Mouse (Mus musculus): ENCODE data around the gene Efhd1. TPM values are rescaled to one million over a fixed set of nuclear protein-coding genes. Genes with fewer than 3 reads are reported as not detected.

Efhd1 gene
- polyA plus RNA-seq (2014; fragmentation: Nextera tagmentation; extraction: Ambion mirVana), result 0.48 and 0.68 TPM in 2 replicates

DNA sequence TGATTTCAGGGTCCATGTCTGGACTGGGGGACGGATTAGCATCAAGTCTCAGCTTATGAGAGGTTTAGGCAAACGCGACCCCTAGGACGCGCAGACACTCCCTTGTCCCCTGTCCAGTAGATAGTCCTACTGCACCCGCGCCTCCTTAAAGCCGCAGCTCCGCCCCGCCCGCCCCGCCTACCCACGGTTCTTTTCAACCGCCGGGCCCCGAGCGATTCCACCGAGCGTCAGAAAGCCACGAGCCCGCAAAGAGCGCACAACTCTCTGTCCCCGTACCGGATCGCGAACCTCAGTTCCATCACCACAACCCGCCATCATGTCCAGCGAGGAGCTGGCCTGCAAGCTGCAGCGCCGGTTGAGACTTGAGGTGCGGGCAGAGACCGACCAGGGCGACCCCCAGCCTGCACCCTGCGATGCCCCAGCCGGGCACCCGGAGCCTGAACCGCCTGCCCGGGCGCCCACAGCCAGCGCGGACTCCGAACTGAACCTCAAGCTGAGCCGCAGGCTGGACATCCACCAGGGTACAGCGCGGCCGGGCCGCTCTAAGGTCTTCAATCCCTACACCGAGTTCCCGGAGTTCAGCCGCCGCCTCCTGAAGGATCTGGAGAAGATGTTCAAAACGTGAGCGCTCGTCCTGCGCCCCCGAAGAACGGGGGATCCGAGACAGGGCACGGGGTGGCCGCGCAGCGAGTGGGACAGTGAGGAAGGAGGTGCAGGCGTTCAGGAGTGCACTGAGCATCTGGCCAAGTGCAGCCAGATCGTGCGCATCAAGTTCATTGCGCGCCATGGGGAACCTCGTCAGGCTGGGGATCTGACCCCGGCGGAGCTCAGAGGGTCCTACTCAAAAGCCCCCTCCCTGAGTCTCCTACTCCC is at the start of gene Efhd1:
Gene Efhd1, plus strand, starts transcription at position 230 of the 873 bp plus-strand sequence.
- H3K4me2 ChIP-seq (ENCODE audit: low read length), result peak within 1 kb of the TSS; percentile 99
- H3K27ac ChIP-seq (ENCODE audit: low read depth, low read length), result no peak within 1 kb of the TSS
- no peaks in the 10 kb centered on the region for H3K9me3 ChIP-seq (replicated peaks; ENCODE audit: control insufficient read depth, low read length)
- DNase-seq (ENCODE audit: low spot score) (peak; percentile 38), ATAC-seq (peak; percentile 59)
- under 1% methylated on average over 70 of the region's 70 CpGs for WGBS
- H3K27me3 ChIP-seq (replicated peaks; ENCODE audit: control insufficient read depth, insufficient read depth, low read length), result peaks cover 37% of the 10 kb centered on the region
- H3K4me1 ChIP-seq (ENCODE audit: control insufficient read depth, insufficient read depth, low read length), result peaks cover 9% of the 10 kb centered on the region
- no peaks in the 10 kb centered on the region for H3K36me3 ChIP-seq (ENCODE audit: control insufficient read depth, insufficient read depth, low read length)
- H3K4me3 ChIP-seq (ENCODE audit: low read depth, low read length), result peak within 1 kb of the TSS; percentile 49
- H3K9ac ChIP-seq (ENCODE audit: low read length), result peak within 1 kb of the TSS; percentile 62

DNA sequence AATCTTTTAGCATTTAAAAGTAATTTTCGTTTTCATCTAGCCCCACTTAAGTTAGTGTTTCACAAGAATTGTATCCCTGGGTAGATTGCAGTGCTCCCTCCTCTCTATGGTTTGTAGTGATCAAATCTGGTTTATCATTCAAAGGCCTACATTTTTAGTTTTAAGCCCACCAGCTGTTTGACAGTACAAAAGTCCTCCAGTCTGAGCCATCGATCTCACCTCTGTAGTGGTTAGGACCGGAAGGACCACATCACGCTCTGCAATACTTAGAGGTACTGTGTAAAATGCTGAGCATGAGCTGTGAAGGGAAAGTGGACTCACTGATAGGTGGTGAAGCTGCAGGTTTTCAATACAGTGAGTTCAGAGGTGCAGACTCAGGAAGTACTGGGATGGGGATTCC is 49.4 kb upstream of the Efhd1 start:
- Histone ChIP-seq H3K27ac (ENCODE audit: low read depth, low read length) (peak overlapping the region; percentile 98), H3K4me2 (ENCODE audit: low read length) (peak overlapping the region; percentile 75), H3K9me3 (replicated peaks; ENCODE audit: control insufficient read depth, low read length) (no peaks in the 10 kb centered on the region), H3K4me1 (ENCODE audit: control insufficient read depth, insufficient read depth, low read length) (peaks cover 21% of the 10 kb centered on the region), H3K4me3 (ENCODE audit: low read depth, low read length) (peak overlapping the region; percentile 89), H3K36me3 (ENCODE audit: control insufficient read depth, insufficient read depth, low read length) (peaks cover 19% of the 10 kb centered on the region), H3K27me3 (replicated peaks; ENCODE audit: control insufficient read depth, insufficient read depth, low read length) (no peaks in the 10 kb centered on the region), H3K9ac (ENCODE audit: low read length) (peak overlapping the region; percentile 93)
- ATAC-seq, result no peak
- 41% methylated on average over 4 of the region's 4 CpGs for WGBS
- DNase-seq (ENCODE audit: low spot score), result no peak

DNA sequence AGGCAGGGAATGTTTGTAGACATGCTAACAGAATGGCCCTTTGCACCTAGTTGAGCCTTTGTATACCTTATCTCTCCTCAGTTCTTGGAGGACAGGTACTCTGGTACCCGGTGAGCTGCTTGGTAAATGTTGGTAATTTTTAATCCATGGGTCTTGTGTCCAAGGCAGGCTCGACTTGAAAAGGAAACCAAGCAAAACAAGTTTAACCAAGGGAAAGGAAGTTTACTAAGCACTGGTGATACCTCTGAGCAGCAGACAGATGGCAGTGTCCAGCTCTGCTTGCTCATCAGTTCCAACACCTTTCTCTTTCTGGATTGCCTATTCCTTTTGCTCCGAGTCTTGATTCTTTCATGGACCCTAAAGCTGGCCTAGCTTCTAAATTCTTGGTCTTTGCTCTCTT is 46.2 kb upstream of the Efhd1 start:
- H3K4me2 ChIP-seq (ENCODE audit: low read length), result no peak overlapping the region
- WGBS, result 67% methylated on average over 3 of the region's 3 CpGs
- H3K4me3 ChIP-seq (ENCODE audit: low read depth, low read length), result no peak overlapping the region
- H3K9ac ChIP-seq (ENCODE audit: low read length), result no peak overlapping the region
- H3K9me3 ChIP-seq (replicated peaks; ENCODE audit: control insufficient read depth, low read length), result no peaks in the 10 kb centered on the region
- no peak overlapping the region for H3K27ac ChIP-seq (ENCODE audit: low read depth, low read length)
- ATAC-seq (no peak), DNase-seq (ENCODE audit: low spot score) (no peak)
- peaks cover 20% of the 10 kb centered on the region for H3K4me1 ChIP-seq (ENCODE audit: control insufficient read depth, insufficient read depth, low read length)
- no peaks in the 10 kb centered on the region for H3K27me3 ChIP-seq (replicated peaks; ENCODE audit: control insufficient read depth, insufficient read depth, low read length)
- H3K36me3 ChIP-seq (ENCODE audit: control insufficient read depth, insufficient read depth, low read length), result peaks cover 51% of the 10 kb centered on the region

DNA sequence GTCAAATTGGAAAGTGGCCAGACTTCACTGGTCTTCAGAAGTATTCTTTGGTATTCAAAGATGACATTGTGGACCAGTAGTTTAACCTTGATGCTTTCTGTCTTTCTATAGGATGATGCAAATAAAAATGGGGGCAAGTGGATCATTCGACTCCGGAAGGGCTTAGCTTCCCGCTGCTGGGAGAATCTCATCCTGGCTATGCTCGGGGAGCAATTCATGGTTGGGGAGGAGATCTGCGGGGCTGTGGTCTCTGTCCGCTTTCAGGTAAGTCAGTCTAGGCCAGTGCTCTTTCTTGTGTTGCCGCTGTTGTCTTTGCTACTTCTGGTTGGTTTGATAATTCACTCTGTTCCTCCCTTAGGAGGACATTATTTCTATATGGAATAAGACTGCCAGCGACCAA is 38.4 kb upstream of the Efhd1 start:
- no peak for ATAC-seq

DNA sequence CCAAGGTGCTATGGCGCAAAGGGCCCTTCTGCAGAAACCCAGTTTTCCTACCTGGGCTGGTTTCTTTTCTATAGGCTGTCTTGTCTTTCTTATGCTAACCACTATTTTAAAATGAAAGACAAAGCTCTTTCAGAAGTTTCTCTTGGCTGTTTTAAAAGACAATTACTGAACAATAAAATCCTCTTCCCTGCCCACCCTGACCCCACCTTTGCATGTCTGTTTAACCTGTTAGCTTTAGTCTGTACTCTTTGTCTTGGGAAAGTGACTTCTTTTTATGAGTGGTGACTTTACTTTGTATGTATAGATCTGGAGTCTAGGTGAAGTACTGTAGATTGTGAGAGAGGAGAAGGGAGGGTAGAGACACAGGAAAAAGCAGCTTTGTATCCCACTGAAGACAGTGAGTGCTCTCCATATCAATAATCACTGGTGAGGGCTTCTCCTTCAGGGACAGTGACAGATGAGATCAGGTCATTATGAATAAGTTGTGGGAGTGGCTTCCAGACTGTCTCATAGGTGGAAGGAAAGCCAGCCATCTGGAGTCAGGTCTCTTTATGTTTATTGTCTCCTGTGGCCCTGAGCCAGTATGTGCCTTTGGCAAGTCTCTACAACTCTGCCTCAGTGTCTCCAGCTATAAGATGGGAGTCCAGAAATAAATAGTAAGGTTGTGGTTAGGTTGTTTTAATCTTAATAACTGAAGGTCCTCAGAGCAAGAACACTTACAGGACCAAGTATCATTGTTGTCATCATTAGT is 37.6 kb upstream of the Efhd1 start:
- no peaks in the 10 kb centered on the region for H3K4me1 ChIP-seq (ENCODE audit: control insufficient read depth, insufficient read depth, low read length)
- H3K4me3 ChIP-seq (ENCODE audit: low read depth, low read length), result no peak overlapping the region
- DNase-seq (ENCODE audit: low spot score), result no peak
- WGBS, result 100% methylated on average over 1 of the region's 1 CpGs
- H3K4me2 ChIP-seq (ENCODE audit: low read length), result no peak overlapping the region
- no peak overlapping the region for H3K27ac ChIP-seq (ENCODE audit: low read depth, low read length)
- peaks cover 97% of the 10 kb centered on the region for H3K36me3 ChIP-seq (ENCODE audit: control insufficient read depth, insufficient read depth, low read length)
- no peaks in the 10 kb centered on the region for H3K9me3 ChIP-seq (replicated peaks; ENCODE audit: control insufficient read depth, low read length)
- H3K27me3 ChIP-seq (replicated peaks; ENCODE audit: control insufficient read depth, insufficient read depth, low read length), result no peaks in the 10 kb centered on the region
- no peak overlapping the region for H3K9ac ChIP-seq (ENCODE audit: low read length)
- ATAC-seq, result no peak

More for the DNA sequence above, 38.4 kb upstream of the Efhd1 start:
- Histone ChIP-seq H3K4me1 (ENCODE audit: control insufficient read depth, insufficient read depth, low read length) (no peaks in the 10 kb centered on the region), H3K27me3 (replicated peaks; ENCODE audit: control insufficient read depth, insufficient read depth, low read length) (no peaks in the 10 kb centered on the region), H3K27ac (ENCODE audit: low read depth, low read length) (no peak overlapping the region), H3K9me3 (replicated peaks; ENCODE audit: control insufficient read depth, low read length) (no peaks in the 10 kb centered on the region), H3K36me3 (ENCODE audit: control insufficient read depth, insufficient read depth, low read length) (peaks cover 99% of the 10 kb centered on the region), H3K9ac (ENCODE audit: low read length) (no peak overlapping the region), H3K4me2 (ENCODE audit: low read length) (no peak overlapping the region), H3K4me3 (ENCODE audit: low read depth, low read length) (no peak overlapping the region)
- DNase-seq (ENCODE audit: low spot score), result no peak
- 99% methylated on average over 8 of the region's 8 CpGs for WGBS

DNA sequence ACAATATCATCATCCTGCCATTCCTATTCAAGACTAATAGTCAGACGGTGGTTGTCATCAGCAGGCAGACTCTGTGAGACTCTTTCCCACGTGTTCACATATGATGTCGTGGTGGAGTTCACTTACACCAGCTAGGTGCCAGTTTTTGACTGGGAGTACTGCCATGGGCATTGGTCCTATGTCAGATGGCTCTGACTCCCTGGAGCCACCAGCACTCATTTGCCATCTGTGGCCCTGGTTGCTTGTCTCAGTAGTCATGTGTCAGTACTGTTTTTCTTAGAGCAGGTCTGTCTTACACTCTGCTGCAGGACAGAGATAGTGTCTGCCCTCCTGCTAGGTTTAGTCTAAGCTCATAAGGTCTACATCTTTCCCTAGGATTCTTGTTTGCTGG is 37.0 kb upstream of the Efhd1 start:
- peaks cover 97% of the 10 kb centered on the region for H3K36me3 ChIP-seq (ENCODE audit: control insufficient read depth, insufficient read depth, low read length)
- 92% methylated on average over 3 of the region's 3 CpGs for WGBS
- DNase-seq (ENCODE audit: low spot score) (no peak), ATAC-seq (no peak)
- no peaks in the 10 kb centered on the region for H3K9me3 ChIP-seq (replicated peaks; ENCODE audit: control insufficient read depth, low read length)
- no peak overlapping the region for H3K9ac ChIP-seq (ENCODE audit: low read length)
- H3K27me3 ChIP-seq (replicated peaks; ENCODE audit: control insufficient read depth, insufficient read depth, low read length), result no peaks in the 10 kb centered on the region
- no peaks in the 10 kb centered on the region for H3K4me1 ChIP-seq (ENCODE audit: control insufficient read depth, insufficient read depth, low read length)
- no peak overlapping the region for H3K4me2 ChIP-seq (ENCODE audit: low read length)
- no peak overlapping the region for H3K27ac ChIP-seq (ENCODE audit: low read depth, low read length)
- no peak overlapping the region for H3K4me3 ChIP-seq (ENCODE audit: low read depth, low read length)

DNA sequence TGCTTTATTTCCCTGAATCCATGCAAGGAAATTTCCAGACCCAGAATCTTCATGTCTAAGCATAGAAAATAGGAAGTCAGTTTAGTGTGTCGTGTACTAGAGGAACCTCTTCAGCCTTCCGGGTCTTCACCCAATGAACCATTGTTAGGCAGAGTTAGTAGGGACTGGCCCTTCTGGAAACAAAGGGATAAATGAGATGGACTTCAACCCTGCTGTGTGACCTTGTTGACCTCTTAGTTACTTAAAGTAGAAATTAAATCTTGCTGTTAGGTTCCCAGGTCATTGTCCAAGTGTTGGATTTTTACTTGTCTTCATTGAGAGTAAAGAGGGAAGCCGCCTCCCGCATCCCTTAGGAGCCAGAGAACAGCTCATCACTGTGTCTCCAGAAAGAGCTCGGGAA is 33.6 kb upstream of the Efhd1 start:
- 71% methylated on average over 5 of the region's 5 CpGs for WGBS
- ATAC-seq (no peak), DNase-seq (ENCODE audit: low spot score) (no peak)
- no peak overlapping the region for H3K4me3 ChIP-seq (ENCODE audit: low read depth, low read length)
- H3K9me3 ChIP-seq (replicated peaks; ENCODE audit: control insufficient read depth, low read length), result no peaks in the 10 kb centered on the region
- H3K4me2 ChIP-seq (ENCODE audit: low read length), result no peak overlapping the region
- peaks cover 96% of the 10 kb centered on the region for H3K36me3 ChIP-seq (ENCODE audit: control insufficient read depth, insufficient read depth, low read length)
- H3K27me3 ChIP-seq (replicated peaks; ENCODE audit: control insufficient read depth, insufficient read depth, low read length), result no peaks in the 10 kb centered on the region
- no peak overlapping the region for H3K27ac ChIP-seq (ENCODE audit: low read depth, low read length)
- no peaks in the 10 kb centered on the region for H3K4me1 ChIP-seq (ENCODE audit: control insufficient read depth, insufficient read depth, low read length)
- no peak overlapping the region for H3K9ac ChIP-seq (ENCODE audit: low read length)

DNA sequence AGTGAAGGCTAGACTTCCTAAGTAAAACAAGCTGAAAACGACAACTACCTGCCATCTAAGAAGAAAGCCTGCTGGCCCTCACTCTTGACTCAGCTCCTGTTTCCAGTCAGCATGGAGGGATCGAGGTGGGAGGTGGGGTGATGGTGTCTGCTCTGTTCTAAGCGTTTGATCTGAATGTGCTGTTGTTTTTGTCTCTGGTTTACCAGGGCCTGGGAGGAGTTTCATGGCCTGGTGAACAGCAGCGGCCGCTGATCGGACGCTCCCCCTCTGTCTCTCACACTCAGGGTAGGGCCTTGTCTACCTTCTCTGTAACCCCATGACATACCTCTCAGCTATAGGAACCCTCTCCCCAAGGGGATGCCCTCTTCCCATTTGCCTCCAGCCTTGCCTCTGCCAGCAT is 32.0 kb upstream of the Efhd1 start:
- Histone ChIP-seq H3K4me1 (ENCODE audit: control insufficient read depth, insufficient read depth, low read length) (no peaks in the 10 kb centered on the region), H3K27me3 (replicated peaks; ENCODE audit: control insufficient read depth, insufficient read depth, low read length) (no peaks in the 10 kb centered on the region), H3K4me2 (ENCODE audit: low read length) (no peak overlapping the region), H3K27ac (ENCODE audit: low read depth, low read length) (no peak overlapping the region), H3K9ac (ENCODE audit: low read length) (no peak overlapping the region), H3K36me3 (ENCODE audit: control insufficient read depth, insufficient read depth, low read length) (peaks cover 95% of the 10 kb centered on the region), H3K9me3 (replicated peaks; ENCODE audit: control insufficient read depth, low read length) (no peaks in the 10 kb centered on the region), H3K4me3 (ENCODE audit: low read depth, low read length) (no peak overlapping the region)
- DNase-seq (ENCODE audit: low spot score) (no peak), ATAC-seq (no peak)
- WGBS, result 77% methylated on average over 7 of the region's 7 CpGs

DNA sequence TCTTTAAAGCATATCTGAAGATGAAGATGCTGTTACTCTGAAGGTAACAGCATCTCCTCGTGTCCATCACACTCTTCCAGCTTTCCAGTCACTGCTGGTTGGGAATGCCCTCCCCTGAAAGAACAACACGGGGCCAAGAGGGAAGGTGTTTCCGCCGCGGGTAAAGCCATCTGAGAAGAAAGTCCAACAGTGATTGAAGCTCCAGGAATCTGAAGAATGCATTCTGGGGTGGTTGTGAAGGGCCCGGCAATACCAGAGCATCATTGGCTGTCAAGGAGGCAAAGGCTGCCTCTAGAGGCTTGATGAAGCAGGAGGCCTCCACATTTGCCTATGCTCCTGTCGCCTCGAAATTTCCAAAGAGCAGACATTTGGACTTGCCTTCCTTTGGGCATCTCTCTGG is 25.1 kb upstream of the Efhd1 start:
- WGBS, result 85% methylated on average over 8 of the region's 8 CpGs
- no peaks in the 10 kb centered on the region for H3K27me3 ChIP-seq (replicated peaks; ENCODE audit: control insufficient read depth, insufficient read depth, low read length)
- no peak overlapping the region for H3K4me3 ChIP-seq (ENCODE audit: low read depth, low read length)
- H3K27ac ChIP-seq (ENCODE audit: low read depth, low read length), result no peak overlapping the region
- DNase-seq (ENCODE audit: low spot score), result no peak
- no peak overlapping the region for H3K9ac ChIP-seq (ENCODE audit: low read length)
- no peaks in the 10 kb centered on the region for H3K9me3 ChIP-seq (replicated peaks; ENCODE audit: control insufficient read depth, low read length)
- no peaks in the 10 kb centered on the region for H3K4me1 ChIP-seq (ENCODE audit: control insufficient read depth, insufficient read depth, low read length)
- H3K4me2 ChIP-seq (ENCODE audit: low read length), result no peak overlapping the region
- H3K36me3 ChIP-seq (ENCODE audit: control insufficient read depth, insufficient read depth, low read length), result peaks cover 55% of the 10 kb centered on the region
- no peak for ATAC-seq

All from forebrain, embryonic 14.5 days (tissue).